Mouse (Mus musculus): Measurements from ENCODE around the gene Tcam1.

DNA sequence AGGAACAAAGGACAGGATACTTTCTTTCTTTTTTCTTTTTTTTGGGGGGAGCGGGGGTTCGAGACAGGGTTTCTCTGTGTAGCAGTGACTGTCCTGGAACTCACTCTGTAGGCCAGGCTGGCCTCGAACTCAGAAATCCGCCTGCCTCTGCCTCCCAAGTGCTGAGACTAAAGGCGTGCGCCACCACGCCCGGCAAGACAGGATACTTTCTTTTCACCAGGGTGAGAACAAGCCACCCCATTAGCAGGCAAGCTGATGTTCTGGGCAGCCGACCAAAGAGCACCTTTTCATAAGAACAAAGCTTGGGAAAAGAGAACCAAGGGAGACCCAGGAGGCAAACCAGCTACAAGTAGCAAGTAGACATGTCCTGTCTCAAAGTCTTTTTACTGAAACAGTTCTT lies 30.3 kb downstream of the Tcam1 start:
- TF ChIP-seq POLR2A (IDR thresholded peaks at IDR 0.05; ENCODE audit: insufficient read depth, low read depth, low read length) (no peak), CTCF (IDR thresholded peaks at IDR 0.05) (no peak)
